Mouse (Mus musculus) ES-E14 (cell line): ENCODE measurements around the gene Ptpn5.

Source experiments
- CHD2 ChIP-seq: IDR thresholded peaks from 2 replicates; pipeline ENCODE4 v1.6.1; 2014; ENCODE audit warnings: mild to moderate bottlenecking, low read depth, low read length, inconsistent platforms
- HCFC1 ChIP-seq: IDR thresholded peaks from 2 replicates; pipeline ENCODE4 v1.6.1; 2012; ENCODE audit warnings: low read length, inconsistent platforms, borderline replicate concordance; ENCODE audit not compliant: insufficient read depth
- ZC3H11A ChIP-seq: IDR thresholded peaks from 2 replicates; pipeline ENCODE4 v1.6.1; 2012; ENCODE audit warnings: low read depth, mild to moderate bottlenecking, inconsistent platforms, low read length, borderline replicate concordance

- TF ChIP-seq HCFC1 (no peak), CHD2 (no peak), ZC3H11A (no peak)
Observed at GRCm38 (mm10) chr7:47131840-47132179, 1.7 kb downstream of the Ptpn5 start.
